Mouse (Mus musculus) 3T3-L1 (cell line): ENCODE measurements at regions not wholly inside any gene's neighbourhood (a gene's known extent, or its start where the extent isn't known, plus 50 kb on each side); places are given as distances from the start of the nearest gene placed in this dataset.

ENCODE experiments used
- DNase-seq: peaks from one replicate; pipeline ENCODE4 v3.0.0-alpha.2; 2015; ENCODE audit warnings: low read depth, low spot score

- DNase-seq: no peak
Measured at GRCm38 (mm10) chr13:18063677-18064076, 70.5 kb upstream of the Yae1d1 start.

GRCm38 (mm10) chr13:18060265-18060664 lies 67.1 kb upstream of the Yae1d1 start:
- no peak for DNase-seq

GRCm38 (mm10) chr13:18057231-18057912 lies 64.2 kb upstream of the Yae1d1 start:
- peak; percentile 77 for DNase-seq

GRCm38 (mm10) chr13:18056816-18057215 lies 63.7 kb upstream of the Yae1d1 start:
- no peak for DNase-seq

- no peak for DNase-seq
Measured at GRCm38 (mm10) chr13:18043154-18043553, 50.0 kb upstream of the Yae1d1 start.
